Mouse (Mus musculus) layer of hippocampus, adult 9-11 months (tissue): ENCODE results near the gene Nim1k.
A peak's percentile ranks its signal among the peaks of the same experiment; 100 is the strongest.

Source experiments
- DNase-seq: peaks from one replicate; pipeline ENCODE4 v3.0.0; 2022

Nim1k gene

DNA sequence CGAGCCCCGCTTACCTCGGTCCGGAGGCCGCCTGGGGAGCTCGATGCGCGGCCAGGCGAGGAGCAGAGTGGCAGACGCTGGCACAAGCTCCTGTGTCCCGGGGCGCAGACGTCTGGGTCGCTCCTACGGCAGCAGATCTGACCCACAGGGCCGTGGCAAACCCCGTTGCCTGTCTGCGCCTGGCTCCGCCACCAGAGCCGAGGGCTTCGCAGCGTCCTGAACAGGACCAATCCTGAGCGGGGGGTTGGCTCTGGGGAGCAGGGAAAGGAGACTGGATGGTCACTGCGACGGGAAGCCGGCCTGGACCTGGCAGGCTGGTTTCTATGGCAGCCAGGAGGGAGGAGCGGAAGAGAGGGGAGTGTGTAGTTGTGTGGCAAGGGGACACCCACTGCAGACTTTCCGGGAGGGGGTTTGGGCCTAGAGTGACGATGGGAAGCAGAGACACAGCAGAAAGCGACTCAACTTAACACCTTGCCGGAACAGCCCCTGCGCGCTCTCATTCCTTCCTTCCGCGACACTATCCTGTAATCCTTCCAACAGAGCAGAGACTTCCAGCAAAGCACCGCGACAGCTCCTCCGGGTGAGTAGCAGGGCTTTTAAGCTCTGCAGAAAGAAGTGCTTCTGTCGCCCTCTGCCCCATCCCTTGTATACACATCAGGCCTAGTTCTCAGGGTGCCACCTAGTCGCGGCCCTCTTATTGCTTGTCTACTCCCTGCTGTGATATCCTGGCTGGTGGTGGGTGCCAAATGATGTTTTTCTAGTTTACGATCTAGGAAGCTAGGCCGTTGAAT lies at the start of gene Nim1k:
Nim1k (minus strand) TSS at position 202 of the 791 bp plus-strand sequence.
- DNase-seq: peak; percentile 88

DNA sequence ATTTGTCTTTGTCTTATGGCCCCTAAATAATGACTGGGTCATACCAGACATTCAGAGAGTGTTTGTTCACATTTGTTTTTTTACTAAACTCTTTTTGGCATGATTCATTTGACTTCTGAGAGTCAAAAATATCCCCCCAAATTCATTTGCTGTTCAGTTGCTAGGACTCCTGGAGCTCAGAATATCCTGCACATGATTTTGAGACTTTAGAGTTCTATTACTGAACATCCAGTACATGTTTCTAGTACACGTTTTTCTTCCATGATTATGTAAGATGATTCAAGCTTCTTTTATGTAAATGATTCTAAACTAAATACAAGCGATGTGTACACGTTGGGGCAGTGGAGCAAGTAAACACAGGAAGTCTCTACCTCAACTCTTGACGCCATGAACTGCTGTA lies 42.0 kb upstream of the Nim1k start:
- DNase-seq: no peak

DNA sequence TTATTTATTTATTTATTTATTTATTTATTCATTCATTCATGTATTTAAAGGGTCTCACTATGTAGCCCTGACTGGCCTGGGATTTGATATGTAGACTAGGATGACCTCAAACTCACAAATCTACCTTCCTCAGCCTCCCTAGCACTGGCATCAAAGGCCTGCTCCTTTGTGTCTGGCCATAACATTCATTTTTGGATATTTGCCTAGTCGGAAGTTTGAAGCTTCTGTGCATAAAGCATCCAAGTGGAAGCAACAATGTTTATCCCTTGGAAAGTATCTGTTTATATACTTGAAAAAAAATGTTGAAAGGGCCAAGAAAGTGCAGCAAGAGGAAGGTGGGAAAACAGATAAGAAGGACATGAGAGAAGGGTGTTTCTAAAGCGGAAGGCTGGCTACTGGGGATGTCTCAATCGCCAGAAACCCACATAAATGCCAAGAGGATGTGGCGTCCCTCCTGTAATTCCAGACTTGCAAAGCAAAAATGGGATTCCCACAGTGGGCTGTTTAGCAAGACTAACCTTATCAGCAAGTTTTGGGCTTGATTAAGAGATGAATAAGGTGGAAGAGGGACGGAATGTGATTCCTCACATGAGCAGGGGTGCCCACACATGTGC lies 37.2 kb upstream of the Nim1k start:
- DNase-seq: no peak

DNA sequence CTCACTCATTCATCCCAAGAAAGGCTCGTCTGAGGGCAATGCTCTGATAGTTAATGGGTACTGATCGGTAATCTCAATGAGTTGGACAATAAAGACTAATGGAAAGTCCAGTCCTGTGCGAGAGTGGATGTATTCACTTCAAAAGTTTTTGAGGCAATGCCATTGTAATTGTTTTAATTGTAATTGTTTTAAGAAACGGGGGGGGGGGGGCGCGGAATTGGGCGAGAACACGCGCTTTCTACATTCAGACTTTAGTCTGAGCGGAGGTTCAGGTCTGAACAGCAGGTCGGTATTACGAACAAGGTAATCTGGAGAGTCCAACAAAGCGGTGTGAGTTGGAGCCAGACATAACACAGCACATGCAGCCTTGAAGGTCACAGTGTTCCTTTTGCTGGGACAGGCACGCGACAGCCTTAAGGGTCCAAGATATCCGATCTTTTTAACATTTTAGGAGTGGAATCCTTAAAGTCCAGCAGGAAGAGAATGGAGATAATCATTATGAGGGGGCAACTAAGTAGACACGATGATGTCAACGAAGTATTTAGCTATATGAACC lies 36.0 kb upstream of the Nim1k start:
- DNase-seq: no peak

DNA sequence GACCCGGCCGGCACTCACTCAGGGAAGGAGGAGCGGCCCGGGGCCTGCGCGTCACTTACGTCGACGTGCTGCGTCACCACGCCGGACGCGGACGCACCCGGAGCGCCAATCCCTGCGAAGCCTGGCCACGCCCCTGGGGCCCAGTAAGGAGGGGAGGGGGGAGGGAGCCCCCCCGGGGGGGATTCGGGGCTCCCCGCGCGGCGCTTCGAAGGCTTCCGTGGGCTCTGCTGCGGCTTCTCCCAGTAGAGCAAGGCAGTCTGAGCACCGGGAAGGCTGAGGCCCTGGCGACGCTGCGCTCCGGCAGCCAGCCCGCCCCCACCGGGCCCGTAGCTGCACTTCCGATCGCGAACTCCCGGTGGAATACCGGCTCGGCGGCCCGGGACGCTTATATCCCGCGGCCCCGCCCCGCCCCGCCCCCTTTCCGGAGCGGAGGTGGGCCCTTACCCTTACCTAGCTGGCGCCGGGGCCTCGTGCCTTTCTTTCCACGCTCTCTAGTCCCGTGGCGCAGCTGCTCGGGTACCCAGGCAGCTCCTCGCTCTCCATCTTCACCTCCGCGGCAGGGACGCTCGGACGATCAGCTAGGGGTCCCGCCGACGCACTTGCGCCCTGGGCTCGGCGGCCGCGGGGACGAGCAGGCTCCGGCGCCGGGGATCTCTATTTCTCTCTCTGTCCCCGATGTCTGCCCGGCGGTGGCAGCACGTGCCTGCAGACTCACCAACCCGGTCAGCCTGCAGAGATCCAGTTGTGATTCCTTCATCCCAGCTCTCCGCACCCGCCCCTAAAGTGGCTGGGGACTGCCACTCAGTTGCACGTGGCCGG lies 35.3 kb upstream of the Nim1k start, which contains the start of gene Zfp131:
Zfp131 (minus strand) TSS at position 129 of the 819 bp plus-strand sequence.
- DNase-seq: peak; percentile 95

DNA sequence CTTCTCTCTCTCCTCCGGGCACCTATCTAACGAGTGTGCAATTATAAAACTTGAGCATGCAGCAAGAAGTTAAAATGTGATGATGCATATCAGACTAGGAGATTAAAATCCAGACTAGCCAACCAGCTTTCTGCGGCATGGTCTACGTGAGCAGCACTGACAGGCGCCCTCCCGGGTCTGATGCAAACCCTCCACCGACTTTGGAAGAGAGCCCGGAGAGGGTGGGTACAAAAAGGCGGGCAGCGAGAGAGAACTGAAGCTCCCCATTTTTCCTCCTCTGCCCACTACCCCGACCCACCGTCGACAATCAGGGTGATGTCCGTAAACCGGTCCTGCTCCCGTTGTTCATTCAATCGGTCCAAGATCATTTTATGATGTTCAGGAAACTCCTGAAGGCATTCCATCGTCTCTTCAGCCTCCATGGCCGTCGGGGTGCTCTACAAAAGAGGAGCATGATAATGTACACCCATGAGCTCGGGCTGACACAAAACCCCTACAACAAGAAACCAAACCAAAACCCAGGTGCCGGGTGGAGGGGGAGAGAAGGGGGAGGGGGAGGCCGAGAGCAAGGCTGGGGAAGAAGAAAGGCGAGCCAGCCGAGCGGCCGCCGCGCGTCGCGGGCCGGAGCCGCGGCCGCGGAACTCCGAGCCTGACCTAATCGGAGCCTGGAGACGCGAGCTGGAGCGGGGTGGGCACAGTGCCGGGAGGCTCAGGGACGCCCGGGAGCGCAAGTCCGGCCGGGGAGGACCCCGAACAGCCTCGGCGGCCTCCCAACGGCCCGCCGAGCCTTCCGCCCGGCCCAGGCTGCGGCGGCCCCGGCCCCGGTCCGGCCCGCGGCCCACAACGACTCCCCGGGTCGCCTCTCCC lies 34.4 kb upstream of the Nim1k start:
- DNase-seq: peak; percentile 63

DNA sequence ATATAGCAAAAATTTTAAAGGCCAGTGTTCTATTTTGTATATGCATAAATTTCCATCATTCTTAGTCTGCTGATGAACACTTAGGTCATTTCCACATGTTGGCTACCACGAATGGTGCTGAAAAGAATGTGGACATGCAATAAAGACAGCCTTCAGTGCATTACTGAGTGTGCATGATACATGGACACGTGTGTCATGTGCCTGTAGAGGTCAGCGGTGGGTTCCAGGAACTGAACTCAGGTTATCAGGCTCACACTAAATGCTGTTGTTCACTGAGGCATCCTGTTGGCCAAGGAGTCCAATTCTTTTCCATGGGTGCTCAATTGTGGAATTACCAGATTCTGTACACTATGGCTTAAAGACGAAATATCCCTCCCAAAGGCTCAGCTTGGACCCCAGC lies 27.9 kb upstream of the Nim1k start:
- no peak for DNase-seq

DNA sequence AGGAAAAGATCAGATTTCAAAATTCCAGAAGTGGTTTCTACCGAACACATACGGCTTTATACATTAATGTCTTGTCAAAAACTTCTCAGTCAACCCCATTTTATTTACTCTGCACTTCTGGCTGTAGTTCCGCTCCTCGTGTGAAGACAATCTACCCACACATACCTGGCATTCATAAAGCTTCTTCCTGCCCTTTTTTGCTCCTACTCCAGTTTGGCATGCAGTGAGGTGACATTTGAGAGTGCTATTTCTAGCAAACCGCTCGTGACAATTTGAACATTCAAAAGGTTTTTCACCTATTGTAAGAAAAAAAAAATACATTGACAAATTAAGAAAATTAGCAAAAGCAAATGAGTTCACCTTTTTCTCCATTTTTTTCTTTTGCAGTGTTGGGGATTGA lies 12.9 kb upstream of the Nim1k start:
- DNase-seq: no peak

DNA sequence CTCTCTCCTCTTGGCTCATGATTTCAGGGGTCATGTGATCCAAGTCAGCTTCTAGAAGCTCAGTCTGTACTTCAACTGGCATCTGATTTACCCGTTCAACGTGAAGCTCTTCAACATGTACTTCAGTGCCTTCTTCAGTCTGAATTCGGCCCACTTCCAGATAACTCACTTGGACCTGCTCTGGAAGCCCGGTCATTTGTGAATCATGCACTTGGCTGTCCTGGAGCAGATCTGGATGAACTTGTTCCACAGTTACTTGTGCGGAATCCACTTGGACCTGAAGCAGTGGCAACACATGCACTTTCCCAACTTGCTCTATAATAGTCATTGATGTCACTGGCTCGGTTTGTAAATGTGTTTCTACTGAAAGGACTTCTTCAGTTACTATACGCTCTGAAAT lies 10.8 kb upstream of the Nim1k start:
- no peak for DNase-seq

DNA sequence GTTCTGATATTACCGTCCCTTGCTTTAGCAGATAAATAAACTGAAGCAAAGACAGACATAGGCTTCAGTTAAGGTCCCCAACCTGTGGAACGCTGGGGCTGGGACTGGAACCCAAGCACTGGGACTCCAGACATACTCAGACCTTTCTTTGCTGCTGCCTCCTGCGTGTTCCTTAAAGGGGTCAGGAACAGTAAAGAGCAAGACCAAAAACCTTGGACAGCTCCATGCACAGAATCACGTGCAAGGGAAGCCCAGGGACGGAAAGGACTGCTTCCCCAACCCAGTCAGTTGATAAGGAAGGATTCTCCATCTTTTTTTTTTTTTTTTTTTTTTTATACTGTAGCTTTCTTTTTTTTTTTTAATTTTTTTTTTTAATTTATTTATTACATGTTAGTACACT lies 1.1 kb upstream of the Nim1k start:
- no peak for DNase-seq

DNA sequence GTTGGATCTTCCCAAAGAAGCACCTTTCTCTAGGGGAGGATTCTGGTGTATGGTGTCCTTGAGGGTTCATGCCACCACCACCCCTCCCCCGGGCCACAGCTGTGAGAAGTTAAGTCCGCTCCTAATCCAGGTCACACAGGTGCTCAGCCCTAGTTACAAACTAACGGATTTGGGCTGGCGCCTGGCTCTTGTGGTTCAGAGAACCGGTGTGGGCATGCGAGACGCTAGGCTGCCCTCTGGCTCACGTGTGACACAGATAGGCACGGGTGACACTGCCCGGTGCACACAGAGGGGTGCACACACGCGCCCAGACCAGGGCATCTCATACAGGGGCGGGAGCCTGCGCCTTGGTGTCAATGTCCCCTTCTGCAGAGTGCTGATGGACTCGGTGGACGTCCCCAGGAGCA lies 538 bp downstream of the Nim1k start:
- DNase-seq: peak; percentile 33

DNA sequence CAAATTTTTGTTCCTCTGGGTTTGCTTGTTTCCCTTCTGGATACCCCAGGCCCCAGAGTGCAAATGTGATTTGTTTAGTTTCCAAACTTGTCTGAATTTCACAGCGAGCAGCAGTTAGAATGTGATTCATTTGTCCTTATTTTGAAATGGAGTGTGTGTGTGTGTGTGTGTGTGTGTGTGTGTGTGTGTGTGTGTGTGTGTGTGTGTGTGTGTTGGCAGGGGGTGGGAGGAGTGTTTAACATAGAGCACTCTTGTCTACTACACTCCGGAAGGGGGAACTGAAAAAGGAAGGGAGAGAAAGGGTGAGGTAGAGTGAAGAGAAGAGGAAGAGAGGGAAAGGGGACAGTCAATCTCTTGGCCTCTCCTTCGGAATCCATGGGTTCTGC lies 1.1 kb downstream of the Nim1k start:
- no peak for DNase-seq

DNA sequence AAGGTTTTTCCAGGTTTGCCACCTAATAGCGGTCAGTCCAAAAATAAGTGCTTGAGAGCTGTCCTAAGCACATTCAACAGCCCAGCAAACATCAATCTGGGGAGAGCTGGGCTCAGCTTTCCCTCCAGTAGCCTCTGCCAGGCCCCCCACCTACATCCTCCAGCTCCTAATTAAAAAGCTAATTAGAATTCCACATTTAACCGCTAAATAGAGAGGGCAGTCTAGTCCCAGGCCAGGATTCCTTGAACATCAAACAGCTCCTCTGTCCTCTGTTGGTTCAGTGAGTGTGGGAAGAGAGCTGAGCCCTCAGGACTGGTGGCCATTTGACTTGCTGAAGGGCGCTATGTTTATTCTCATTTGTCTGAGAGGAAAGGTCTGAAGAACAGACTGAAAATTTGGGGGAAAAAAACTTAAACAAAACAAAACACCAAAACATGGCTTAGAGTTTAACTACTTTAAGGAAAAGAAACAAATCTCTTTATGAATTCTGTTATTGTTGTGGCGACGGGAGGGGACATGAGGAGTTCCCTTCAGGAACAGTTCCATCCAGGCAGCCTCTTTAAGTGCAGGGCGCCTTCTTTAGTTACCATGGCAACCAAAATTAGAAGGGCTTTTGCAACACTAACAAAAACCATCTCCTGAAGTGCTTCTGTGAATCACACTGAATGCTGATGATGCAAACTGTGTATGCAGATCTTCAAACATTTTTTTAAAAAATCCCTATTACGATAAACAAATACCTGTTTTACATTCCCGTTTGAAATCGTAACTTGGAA lies 1.6 kb downstream of the Nim1k start:
- no peak for DNase-seq

DNA sequence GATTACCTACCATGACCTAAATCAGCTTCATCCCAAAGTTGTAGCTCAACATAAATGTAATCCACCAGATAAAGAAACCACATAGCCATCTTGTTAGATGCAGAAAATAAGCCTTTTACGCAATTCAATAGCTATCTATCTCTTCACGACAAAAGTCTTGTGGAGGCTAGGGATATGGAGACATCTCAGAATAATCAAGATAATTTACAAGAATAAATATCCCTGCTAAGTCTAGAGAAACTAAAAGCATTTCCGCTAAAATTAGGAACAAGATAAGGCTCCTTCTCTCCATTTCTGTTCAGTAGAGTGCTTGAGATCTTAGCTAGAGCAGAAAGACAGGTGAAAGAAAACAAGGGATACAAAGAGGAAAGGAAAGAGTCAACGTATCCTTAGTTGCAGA lies 8.8 kb downstream of the Nim1k start:
- no peak for DNase-seq

DNA sequence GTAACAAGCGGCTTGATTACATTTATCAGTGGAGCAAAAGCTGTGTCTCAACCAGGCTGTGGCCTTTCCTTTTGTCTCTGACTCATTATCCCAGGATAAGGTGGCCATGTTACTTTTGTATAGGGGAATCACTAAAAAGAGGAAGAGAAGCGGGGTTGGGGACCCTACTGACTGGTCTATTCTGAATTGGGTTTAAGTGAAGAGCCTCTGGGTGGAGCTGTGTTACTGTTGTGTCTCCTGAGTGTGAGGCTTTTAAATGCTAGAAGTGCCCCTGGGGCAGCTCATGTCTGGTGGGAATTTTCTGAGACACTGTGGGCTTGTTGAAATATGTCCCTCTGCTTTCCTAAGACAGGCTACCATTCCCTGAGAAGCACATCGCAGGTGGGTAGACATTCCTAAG lies 12.2 kb downstream of the Nim1k start:
- DNase-seq: no peak

DNA sequence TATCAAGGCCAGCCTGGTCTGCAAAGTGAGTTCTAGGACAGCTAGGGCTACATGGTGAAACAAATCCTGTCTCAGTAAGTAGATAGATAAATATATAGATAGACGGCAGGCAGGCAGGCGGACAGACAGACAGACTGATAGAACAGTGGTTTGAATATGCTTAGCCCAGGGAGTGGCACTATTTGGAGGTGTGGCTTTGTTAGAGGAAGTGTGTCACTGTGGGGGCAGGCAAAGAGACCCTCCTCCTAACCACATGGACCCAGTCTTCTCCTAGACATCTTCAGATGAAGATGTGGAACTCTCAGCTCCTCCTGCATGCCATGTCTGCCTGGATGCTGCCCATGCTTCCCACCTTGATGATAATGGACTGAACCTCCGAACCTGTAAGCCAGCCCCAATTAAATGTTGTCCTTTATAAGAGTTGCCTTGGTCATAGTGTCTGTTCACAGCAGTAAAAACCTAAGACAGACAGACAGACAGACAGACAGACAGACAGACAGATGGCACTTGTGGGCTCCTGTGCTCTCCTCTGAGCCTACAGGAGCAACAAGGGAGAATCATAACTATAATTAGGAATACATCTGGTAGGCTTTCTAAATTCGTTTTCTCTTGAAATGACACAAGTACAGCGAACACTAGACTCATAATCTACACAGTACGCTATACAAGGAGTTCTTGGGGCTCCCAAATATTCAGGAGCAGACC lies 12.8 kb downstream of the Nim1k start:
- no peak for DNase-seq

DNA sequence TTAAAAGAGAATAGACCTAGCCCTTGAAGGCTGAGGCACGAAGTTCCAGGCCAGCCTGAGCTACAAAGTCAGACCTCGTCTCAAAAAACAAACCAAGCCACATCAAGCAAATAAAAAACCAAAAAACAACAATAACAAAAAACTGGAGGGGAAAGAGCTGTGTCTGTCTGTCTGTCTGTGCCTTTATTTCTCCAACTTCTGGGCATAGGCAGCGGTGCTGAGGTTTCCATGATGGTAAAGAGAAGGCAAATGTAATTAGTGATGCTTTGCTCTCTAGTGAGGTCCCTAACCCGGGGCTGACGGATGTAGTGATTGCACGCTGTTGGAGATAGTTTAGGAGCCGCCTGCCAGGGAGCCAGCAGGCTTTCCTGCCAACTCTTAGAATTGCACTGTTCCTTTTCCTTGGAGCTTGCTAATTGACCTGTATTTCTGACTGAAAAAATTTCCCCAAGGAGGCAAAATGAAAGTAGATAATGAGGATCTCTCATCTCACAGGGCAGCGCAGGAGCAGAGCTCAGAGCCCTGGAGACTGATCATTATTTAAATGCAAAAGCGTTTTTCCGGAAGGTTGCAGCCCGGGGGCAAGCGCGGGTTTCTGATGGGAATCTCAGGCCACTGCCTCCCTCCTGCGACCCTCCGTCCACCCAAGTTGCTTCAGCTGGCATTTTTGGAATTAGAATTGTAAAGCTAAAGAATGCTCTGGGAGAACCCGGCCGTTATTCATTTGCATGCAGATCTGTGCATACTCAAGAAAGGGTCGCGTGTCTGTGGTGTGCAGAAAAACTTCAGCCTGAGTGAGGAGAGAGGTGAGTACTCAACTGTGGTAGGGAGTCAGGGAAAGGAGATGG lies 14.1 kb downstream of the Nim1k start:
- DNase-seq: no peak

DNA sequence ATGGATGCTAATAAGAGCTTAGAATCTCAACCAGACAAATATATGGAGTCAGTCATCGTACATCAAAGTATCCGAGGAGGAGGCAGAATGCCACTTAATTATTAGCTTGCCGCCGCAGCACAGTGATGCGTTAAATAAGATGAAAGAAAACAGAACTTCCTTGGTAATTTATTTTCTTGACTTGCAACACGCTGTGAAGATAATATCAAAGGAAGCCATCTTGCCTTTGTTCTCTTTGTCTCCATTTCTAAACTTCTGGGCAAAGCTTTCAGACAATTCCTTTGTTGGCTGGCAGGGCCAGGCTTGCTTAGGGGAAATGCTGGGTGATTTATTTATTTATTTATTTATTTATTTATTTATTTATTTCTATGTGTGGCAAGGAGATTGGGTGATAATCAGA lies 24.2 kb downstream of the Nim1k start:
- DNase-seq: no peak

DNA sequence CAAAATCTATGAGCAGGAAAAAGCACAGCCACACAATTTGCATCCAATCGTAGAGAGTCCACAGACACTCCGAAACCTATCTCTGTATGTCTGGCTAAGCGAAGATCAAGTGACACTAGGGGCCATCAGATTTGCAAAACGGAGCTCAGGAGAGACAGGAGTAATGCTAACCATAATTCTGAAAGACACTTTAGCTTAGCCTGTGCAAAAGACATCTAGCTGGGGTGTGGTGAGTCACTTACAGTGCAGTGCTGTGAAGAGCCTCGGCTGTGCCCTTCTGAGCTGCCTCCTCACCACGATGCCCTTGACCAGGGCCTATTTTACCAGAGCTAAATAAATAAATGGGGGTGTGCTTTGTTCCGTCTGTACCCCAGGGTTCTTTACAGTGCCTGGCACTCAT lies 26.3 kb downstream of the Nim1k start:
- DNase-seq: no peak
